Mouse (Mus musculus): ENCODE results near the gene Fam92b.

DNA sequence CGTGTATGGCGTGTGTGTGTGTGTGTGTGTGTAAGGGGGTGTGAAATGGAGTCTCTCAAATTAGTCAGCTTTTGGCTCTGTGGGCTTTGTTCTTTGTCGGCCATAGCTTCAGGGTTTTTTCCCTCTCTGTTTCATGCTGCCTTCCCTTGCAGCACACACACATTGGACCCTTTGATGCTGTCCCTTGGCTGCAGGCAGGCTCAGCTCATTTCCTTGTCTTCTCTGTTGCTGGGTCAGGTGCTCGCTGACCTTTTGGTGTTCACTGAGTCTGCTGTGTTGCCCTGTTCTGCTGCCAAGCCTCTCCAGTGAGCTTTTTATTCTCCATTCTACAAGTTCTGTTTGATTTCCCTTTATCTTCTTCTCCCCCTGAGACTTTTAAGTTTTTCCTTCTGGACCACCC lies 47.7 kb downstream of the Fam92b start:
- TF ChIP-seq CTCF (conservative IDR thresholded peaks at IDR 0.05; ENCODE audit: low read length) (no peak), NANOG (IDR thresholded peaks at IDR 0.05; ENCODE audit: borderline replicate concordance, low read length) (no peak)

Data from E14TG2a.4 (cell line).